Mouse (Mus musculus): Measurements from ENCODE around the gene Kalrn.

The Kalrn gene

DNA sequence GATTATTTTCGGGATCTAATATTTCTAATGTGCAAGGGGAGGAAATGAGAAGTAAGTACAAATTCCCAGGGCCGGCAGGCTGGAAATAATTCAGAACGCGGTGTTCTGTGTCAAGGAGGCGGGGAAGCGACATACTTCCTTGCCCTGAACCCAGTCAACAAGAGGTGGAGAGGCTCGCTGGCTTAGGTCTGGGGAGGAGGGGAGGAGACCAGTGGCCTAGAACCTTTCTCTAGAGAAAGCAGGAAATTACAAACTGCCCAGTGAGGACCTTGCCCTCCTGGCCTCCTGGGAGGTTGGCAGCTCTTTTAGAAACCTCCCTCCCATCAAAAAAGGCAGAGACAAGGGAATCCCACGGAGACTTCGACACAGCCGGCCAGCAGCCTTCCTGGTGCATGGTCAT lies 225.8 kb downstream of the Kalrn start:
- no peak for DNase-seq (ENCODE audit: low spot score)

DNA sequence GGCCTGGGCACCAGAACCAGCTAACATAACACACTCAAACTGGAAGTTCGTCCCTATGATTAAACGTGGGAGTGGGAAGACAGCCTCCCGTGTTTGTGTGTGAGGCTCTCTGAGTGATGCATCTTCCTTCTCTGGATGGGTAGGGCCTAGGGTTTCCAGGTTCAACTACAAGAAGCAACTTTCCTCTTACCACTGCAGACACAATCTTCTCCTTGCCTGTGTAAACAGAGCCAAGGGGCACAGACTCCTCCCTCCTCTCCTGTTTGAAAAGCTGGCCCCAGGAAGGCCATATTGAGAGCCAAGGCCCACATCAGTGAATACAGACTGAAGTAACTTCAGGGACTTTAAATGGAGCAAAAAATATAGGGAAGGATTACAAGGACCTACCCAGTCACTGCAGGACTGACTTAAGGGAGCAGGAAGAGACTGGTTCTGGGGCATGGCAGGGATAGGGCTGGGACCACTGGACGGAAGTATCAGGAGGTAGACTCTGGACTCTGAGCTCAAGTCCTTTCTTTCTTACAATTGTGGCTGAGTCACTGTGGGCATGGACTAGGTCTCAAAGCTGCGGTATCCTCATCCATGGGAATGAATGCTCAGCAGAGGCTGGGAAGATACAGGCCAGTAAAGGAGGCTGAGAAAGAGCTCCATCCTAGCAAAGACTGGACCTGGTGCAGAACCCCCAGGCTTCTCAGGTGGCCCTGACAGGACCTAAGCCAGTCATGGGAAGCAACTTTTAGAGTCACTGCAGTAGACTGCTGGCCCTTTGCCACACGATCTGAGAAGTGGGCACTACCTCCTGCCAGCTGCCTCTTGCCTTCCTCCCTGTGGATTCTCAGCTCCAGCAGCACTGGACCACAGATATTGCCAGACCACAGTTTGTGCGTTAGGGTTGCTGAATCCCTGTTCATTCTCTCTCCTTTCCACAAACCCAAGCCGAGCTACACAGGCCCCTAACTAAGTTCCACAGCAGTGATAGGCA lies 228.1 kb downstream of the Kalrn start:
- DNase-seq (ENCODE audit: low spot score): peak; percentile 47

DNA sequence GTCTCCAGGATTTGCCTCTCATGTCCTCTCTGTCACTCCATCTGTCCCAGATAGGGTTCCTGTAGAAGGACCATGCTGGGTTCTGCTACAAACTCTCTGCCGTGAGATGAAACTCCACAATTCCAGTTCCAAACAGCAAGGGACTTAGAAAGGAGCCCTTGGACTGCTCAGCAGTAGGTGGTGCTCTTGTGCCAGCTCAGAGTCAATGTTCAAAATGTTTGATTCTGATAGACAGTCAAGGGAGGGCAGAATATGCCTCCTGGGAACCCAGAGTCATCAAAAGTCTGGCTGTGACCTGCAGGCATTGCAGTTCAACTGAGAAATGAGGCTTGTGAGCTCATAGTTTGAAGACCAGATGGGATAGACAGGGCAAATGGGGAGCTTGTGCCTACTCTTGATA lies 229.4 kb downstream of the Kalrn start:
- DNase-seq (ENCODE audit: low spot score): peak; percentile 55

DNA sequence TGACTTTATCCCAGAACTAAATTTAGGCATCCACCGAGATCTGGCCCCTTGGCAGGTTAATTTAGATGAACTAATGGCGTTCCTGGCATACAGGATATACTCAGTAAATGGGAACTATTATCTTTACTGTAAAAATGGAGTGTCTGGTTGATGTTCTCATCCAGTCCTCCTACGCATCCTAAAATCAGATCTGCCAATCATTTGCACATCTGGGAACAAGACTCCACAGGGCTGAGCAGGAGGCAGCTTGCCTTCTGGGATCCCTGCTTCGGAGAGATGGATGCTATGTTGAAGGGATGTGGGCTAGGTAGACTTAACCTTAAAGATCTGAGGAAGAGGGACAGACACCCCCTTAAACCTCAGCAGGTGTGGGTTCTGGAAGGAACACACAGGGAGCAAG lies 230.2 kb downstream of the Kalrn start:
- no peak for DNase-seq (ENCODE audit: low spot score)

DNA sequence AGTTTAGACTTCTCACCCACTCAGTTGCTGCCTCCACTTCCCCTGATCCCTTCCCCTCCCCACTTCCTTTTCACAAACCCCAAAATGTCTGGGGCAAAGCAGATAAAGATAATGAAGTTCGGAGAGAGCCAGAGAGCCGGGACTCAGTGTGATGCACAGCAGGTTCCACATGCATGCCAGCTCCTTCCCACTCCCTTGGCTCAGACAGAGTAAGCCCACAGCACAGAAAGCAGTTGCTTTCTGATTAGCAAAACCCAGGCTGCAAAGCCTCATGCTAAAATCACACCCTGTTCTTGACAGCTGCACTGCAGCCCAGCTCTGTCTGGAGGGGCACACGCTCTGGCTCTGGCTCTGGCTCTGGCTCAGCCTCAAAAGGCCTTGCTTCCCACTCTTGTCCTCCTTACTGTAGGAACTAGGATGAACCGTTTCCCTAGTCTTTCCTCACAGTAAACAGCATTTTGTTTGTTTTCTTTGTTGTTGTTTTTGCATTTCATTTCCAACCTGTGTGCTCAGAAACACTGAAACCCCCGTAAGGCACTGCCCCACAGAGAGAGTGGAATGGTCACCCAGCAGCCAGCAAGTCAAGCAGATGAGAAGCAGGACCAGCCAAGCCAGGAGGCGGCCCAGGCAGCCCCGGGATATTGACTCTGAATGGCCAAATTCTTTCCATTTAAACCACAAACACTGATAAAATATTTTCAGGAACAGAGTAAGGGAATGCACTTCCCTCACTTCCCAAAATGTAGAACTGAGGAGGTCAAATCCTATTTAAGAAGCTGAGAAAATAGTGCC lies 230.8 kb downstream of the Kalrn start:
- no peak for DNase-seq (ENCODE audit: low spot score)

DNA sequence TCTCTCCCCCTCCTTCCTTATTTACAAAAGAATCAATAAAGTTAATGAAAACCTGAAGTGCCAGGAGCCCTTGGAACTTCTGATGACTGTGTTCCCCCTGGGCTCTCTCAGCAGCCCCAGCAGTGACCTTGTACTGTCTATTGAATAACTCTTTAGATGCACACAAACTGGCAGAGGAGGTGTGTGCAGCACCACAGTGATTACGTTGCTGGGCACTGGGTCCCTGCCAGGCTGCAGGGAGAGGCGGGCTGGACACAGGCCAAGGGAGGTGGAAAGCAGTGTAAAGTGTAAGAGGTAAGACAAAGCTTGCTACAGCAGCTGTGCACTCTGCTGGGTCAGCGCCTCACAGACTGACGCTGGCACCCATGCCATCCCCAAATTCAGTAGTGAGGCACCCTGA lies 238.4 kb downstream of the Kalrn start:
- peak; percentile 57 for DNase-seq (ENCODE audit: low spot score)

DNA sequence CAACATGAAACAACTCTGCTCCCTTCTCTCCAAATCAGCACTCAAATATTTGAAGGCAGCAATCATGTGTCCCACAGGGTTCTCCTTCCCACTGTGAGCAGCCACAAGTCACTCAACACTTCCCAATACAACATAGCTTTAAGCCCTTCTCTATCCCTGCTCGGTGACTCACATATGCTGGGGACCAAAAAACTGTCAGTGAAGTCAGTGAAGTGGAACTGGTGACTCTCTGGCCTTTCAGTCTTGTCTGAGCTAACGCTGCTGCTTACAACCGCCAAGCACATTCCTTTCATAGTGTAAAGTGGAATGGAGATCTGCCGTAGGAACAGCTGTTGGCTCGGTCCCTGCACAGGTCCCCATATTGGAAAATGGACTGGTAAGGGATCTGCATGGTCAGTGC lies 241.7 kb downstream of the Kalrn start:
- DNase-seq (ENCODE audit: low spot score): no peak

DNA sequence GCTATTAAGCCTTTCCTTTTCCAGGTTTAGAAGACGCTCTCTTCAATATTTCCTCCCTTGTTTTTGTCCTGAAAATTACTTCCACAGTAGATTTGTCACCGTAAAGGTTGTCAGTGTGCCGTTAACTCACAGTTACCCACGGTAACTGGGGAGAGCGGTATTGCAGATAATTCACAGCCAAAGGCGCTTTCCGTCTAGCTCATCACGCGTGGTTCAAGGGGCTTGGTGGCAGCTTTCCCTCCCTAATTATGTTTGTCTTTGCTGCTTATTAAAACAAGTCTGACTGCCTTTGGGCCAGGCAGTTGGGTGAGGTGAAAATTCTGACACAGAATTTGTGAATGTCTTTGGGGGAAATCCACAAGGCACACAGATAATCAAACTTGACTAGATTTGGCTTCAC lies 243.5 kb downstream of the Kalrn start:
- DNase-seq (ENCODE audit: low spot score): no peak

DNA sequence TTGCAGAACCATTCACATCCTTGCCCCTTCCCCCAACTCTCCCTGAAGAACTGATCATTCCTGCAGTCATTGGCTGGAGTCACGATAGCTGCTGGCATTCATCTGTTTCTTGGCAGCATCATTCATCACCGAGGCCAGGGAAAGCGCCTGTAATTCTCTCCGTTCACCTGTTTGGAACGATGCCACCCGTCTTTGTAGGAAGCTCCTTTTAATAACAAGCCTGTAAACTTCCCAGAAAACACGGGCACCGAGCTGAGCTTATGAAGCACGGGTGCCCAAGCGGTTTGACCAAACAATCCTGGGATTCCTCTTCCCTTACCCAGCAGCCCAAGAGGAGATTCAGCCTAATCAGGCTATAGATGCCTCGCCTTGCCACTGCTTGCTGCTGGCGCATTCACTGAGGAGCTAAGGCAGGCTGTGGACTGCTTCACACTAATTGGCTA lies 243.9 kb downstream of the Kalrn start:
- DNase-seq (ENCODE audit: low spot score): no peak

DNA sequence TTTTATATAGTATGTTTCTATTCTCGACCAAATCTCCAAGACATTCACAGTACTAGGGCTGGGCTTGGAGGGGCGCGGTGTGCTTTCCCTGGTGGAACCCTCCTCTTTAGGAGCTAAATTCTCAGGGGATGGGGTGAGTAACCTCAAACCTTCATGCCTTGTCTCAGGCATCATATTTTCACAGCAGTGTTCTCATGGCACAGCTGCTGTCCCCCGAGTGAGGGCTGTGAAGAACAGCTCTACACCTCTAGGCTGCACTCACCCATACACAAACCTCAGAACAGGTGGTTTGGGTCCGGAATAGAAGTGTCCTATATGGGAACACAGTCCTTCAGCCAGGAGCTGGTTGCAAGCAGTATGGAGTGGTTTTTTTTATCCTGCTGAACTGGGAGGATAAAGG lies 245.4 kb downstream of the Kalrn start:
- DNase-seq (ENCODE audit: low spot score): no peak

DNA sequence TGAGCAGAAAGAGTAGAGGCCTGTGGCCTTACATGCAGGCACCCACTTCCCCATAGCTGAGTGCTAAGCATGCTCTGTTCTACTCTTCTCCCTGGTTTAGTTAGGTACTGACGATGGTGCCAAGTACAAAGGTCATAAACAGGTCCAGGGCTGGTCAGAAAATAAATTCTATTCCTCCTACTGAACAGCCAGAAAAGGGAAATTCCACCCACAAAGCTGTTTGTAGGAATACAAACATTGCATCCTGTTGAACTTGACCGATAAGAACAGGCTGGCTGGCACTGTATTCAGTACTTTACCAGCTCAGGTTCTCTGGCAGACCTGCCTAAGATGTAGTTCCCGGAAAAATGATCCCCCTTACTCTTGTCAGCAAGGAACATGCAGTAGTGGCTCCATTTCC lies 247.5 kb downstream of the Kalrn start:
- no peak for DNase-seq (ENCODE audit: low spot score)

DNA sequence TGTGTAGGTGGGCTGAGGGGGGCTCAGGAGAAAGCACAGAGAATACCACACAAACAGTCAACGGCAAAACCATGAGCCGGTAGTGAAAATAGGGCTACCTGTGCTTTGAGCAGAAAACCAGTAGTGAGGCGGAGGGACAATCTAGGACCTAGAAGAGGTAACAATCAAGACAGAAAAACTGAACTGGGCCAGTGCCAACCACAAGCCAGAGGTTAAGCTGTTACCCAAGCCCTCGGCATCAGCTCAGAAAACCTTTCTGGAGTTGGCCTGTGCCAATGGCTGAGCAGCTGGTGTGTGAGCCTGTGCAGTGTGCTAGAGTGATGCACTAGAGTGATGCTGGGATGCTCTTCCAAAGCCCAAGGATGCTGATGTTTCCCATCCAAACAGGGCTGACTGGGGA lies 248.2 kb downstream of the Kalrn start:
- no peak for DNase-seq (ENCODE audit: low spot score)

DNA sequence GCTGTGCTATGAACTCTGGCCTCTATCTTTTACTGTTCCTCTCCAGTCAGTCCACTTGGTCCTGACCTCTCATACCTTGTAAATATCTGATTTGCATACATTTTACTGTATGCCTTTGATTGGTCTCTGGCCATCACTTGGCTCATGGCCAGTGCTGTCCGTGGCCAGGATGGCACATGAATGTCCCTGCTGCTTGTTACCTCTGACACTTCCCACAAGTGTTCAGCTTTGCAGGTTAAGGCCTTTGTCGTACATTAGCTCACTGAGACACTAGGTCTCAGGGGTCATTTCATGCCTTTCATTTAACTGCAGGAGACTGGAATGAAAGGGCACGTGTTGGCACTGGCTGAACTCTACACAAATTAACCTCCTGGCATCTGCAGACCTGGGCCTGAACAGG lies 248.6 kb downstream of the Kalrn start:
- no peak for DNase-seq (ENCODE audit: low spot score)

DNA sequence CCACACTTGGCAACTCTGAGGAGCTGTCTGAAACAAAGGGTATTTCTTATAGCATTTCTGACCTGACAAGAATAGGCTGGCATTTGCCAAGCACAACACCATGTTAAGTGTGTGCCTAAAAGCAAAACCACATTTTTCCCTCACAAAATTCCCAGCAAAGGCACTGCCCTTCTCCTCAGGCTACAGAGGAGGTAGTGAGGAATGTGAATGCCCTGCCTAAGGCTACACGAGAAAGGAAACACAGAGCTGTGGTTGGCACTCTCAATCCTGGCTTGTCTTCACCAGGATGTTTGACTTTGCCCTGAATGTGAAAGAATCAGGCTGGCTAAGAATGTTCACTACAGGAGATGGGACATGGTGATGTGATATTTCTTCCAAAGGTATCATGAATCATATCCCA lies 249.8 kb downstream of the Kalrn start:
- no peak for DNase-seq (ENCODE audit: low spot score)

DNA sequence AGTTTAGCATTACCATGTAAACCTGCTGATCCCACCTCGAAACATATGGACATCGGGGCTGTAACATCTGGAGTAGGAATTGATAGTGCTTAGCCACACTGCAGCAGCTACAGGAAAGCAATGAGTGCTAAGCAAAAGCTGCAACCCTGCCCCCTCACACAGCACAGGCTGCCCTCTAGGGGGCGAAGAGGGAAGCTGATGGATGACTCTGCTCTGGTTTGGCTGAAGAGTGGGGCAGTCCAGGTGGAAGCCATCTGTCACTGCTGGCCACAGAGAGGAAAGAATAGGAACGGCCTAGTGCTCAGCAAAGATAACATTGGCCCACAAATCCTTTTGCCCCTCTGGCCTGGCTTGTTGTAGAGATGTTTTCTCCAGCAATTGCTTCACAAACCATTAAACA lies 250.8 kb downstream of the Kalrn start:
- peak; percentile 79 for DNase-seq (ENCODE audit: low spot score)

DNA sequence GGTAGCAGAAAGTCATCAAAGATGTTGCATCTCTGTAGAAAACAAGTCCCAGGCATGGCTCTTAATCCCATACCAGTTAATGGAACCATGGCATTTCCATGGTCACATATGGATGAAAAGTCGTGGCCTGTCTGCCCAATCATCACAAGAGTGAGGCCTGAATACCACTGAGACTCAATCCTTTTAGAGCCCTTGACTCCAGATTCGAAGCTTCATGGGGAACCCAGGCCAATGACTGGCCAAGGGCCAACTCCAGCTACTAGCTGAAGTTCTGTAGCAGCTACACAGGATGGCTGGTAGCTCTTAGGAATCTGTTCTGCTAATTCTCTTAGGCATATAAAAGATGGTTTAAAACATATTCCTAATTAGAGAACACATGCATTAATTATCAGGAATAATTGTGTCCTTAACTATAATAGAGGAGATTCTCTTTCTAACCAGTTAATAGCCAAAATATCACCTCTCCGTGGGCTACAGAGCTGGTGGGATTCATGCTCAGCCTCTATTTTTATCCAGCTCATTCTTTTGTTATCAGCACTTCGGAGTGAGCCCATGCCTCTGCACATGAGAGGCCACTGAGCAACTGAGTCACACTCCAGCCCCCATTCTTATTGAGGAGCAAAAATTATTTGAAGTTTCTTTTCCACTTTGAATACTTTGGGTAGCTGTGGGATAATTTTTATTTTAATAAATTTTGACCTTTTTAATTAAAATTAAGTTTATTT lies 252.1 kb downstream of the Kalrn start:
- no peak for DNase-seq (ENCODE audit: low spot score)

DNA sequence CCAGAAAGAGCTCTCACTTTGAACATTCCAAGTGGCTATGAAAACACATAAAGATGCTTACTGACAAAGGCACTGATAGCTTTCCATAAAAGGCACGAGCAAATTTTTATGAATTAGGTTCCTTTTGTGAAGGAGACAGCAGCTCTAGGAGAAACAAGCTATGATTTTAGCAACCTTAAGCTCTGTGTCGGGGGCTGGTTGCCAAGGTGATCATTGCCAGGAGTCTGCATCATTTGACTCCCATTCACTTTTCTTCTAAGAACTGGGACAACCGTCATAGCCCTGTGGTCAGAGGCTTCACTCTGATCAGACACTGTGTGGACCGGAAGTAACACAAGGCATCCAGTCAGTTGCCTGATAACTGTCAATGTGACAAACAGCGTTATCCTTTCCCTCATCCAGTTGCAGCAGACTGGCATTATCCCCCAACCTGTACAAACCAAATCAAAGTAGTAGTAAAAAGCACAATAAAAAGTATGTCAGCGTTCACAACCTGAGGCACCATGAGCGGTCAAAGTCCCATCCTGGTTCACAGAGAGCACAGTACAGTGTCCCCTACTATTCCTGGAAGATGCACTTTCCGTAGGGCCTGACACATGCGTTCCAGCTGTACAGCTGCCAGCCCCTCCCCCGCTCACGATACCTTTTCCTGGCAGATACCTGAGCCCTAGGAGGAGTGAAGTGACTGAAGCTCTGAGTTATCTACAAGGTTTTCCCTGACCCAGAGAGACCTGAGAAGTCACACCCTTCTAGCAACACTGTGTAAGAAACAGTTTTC lies 253.1 kb downstream of the Kalrn start:
- DNase-seq (ENCODE audit: low spot score): no peak

DNA sequence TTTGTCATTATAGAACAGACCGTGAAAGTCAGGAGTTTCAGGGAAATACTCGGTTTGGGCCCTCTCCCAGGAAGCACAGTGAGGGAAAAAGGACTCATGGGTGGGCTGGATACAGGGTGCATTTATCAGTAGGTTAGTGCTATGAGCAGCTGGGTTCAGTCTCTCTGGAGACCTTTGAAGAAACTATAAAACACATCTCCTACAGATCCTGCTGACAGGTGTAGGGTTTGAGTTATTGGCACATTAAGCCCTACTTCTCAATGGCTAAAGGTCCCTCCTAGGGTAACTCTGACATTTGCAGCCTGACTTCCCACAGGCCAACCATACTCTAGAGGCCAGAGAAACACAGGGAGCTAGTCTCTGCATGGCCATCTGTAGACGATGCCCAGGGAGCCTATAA lies 256.2 kb downstream of the Kalrn start:
- DNase-seq (ENCODE audit: low spot score): no peak

DNA sequence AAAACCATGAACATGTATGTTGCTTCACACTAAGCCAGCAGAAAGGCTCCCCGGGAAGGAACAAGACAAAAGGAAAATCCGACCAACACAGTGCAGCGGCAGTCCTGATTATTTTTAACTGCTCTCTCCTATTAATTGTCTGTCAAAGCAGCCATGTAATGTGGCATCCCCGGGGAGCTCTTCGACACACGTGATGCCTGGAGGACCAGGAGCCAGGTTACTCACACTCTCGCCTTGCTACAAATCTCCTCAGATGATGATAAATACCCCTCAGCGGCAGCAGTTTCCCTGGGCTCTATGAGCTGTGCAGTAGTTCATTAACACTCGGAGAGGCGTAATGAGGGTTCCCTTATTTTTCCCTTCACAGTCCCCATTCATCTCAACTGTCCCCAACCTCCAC lies 257.1 kb downstream of the Kalrn start:
- no peak for DNase-seq (ENCODE audit: low spot score)

DNA sequence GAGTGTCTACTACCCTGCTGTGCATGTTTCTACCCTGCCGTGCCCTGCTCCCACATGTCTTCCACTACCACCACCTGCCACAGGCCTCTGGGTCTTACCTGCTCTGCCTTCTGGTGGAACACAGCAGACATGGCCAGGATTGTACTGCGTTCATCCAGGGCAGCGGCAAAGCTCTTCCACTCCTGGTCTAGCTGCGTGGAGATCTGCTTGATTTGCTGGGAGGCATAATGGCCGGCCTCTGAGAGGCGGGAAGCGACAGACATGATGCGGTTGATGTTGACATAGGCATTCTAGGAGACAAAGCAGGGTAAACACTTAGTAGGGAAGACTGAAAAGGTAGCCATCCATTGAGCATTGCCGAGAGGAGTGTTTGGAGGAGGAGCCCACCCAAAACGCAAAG lies 259.3 kb downstream of the Kalrn start:
- no peak for DNase-seq (ENCODE audit: low spot score)

DNA sequence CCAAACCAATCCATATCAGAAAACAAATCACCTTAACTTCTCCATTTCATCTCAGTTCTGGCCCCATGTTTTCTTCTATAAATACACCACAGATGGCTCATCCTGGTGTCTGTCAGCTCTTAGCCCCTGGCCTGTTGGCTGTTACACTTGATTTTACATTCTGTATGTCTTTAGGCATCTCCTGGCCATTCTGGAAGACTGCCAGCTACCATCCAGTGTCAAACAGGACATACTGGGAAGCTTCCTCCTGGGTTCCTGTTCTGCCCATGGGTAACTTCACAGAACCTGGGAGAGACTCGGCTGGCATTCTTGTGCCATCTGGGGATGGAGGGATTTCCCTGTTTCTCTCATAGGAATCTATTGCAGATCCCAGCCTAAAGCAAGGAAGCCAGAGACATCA lies 261.8 kb downstream of the Kalrn start:
- DNase-seq (ENCODE audit: low spot score): no peak

DNA sequence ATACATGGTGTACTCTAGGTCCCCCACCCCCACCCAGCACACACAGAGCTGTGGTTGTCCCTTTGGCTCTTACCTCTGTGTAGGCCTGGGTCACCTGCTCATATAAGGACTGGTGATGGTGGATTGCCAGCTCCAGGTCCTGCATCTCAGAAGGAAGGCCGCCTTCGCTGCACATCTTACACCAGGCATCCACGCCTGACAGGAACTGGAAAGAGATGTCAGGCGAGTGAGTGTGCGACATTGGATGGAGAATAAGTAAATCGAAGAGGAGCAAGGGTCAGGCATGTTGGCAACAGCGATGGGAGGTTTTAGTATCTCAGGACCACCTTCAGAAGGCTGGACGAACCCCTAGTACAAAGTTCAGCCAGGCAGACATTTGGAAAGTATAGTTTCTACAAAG lies 263.0 kb downstream of the Kalrn start:
- DNase-seq (ENCODE audit: low spot score): no peak
